Mouse (Mus musculus): ENCODE results near the gene Dync1li1.
"Not testable (repeated sequence)": the region's sequence is repeated elsewhere in the genome, so short reads cannot be mapped to it uniquely, and the experiment has no call there.

The Dync1li1 gene

GRCm38 (mm10) chr9:114688252-114688952 lies at the start of gene Dync1li1:
Gene Dync1li1 (plus strand): TSS chr9:114688790.
- peak; percentile 96 to 97 for DNase-seq (ENCODE audit: low spot score in 2 of 2)

GRCm38 (mm10) chr9:114639186-114639748 lies 49.3 kb upstream of the Dync1li1 start:
- DNase-seq (ENCODE audit: low spot score in 2 of 2), result peak in 1 of 2 experiments; percentile 9

- peak; percentile 96 to 97 for DNase-seq (ENCODE audit: low spot score in 2 of 2)
Observed at GRCm38 (mm10) chr9:114639839-114640646, 48.5 kb upstream of the Dync1li1 start, which contains the start of gene Cnot10. Gene Cnot10 (minus strand): TSS chr9:114640184.

DNA sequence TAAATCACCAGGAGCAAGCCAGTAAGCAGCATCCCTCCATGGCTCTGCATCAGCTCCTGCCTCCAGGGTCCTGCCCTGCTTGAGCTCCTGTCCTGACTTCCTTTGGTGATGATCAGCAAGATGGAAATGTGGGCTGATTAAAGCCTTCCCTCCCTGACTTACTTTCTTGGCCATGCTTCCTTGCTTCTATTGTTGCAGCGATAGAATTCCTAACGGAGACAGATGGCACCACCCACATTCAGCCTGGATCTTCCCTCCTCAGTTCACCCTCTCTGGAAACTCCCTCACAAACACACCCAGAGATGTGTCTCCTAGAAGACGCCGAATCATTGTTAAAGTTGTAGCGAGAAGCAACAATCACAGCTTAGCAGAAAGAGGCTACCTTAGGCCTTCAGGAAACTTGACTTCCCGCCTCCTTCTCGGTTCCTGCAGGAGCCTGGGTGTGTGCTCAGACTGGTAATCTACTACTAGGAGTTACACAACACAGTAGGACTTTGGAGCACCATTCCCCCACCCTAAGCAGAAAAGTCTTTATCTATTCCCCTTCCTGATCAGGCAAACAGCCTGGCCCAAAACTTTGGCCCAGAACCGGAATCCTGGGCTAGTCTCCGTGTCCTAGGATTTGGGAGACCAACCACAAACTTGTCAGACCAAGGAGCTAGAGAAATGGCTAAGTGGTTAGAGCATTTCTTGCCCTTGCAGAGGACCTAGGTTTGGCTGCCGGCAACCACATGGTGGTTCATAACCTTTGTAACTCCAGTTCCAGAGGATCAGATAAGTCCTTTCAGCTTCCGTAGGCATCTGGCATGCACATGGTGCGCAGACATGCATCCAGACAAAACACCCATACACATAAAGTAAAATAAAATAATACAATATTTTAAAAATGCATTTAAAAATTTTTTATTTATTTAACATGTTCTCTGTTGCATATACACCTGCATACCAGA lies 41.8 kb upstream of the Dync1li1 start:
- no peak for DNase-seq (ENCODE audit: low spot score in 2 of 2)

DNA sequence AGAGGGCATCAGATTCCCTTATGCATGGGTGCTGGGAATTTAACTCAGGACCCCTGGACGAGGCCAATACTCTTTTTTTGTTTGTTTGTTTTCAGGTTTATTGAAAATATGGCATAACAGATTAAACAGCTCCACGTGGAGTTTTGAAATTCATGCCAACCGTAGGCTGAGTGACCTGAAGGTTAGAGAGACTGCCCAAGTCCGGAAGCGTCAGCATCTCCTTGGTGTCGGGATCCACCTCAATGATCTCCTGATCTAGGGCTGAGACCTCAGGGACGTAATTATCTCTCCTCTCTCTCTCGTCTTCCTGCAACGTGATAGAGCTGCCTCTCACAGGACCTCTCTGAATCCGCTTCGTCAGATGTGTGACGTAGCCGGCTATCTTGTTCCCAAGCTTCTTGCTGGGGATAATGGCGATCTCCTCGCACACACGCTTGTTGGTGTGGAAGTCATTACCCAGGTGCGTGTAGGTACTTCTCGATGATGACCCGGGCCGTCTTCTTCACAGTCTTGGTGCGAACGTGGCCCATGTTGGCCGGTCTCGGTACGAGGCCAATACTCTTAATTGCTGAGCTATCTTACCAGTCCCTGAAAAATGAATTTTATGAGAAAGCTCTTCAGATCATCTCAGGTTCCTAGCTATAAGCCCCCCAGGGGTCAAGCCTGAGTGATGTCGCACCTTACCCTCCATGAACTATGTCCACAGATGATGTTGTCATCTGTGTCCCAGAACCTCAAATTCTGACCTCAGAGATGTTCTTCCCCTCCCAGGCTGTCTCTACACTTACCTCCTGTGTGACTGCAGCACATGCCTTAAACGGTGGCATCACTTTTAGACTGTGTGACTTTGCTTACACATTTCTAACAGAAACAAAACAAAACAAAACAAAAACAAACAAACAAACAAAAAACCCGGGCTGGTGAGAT lies 40.8 kb upstream of the Dync1li1 start:
- no peak for DNase-seq (ENCODE audit: low spot score in 2 of 2)

GRCm38 (mm10) chr9:114648472-114648871 lies 40.1 kb upstream of the Dync1li1 start:
- DNase-seq (ENCODE audit: low spot score in 2 of 2), result not testable (repeated sequence)

DNA sequence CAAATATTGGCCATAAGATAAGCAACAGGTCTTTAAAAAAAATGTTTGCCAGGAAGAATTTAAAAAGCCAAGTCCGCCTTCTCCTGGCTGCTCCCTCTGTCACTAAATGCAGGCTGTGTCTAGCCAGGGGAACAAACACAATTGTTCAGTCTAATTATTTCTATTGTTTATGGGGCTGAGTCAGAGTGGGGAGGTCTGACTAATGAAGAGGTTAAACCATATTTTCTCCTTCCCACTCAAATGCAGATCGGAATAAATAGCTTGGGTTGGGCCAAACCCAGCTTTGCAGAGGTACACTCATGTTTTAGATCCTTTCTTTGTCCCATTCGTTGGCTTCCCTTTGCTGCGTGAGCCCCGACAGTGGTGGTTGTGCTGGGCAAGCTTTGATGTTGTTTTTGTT lies 39.2 kb upstream of the Dync1li1 start:
- DNase-seq (ENCODE audit: low spot score in 2 of 2), result no peak

DNA sequence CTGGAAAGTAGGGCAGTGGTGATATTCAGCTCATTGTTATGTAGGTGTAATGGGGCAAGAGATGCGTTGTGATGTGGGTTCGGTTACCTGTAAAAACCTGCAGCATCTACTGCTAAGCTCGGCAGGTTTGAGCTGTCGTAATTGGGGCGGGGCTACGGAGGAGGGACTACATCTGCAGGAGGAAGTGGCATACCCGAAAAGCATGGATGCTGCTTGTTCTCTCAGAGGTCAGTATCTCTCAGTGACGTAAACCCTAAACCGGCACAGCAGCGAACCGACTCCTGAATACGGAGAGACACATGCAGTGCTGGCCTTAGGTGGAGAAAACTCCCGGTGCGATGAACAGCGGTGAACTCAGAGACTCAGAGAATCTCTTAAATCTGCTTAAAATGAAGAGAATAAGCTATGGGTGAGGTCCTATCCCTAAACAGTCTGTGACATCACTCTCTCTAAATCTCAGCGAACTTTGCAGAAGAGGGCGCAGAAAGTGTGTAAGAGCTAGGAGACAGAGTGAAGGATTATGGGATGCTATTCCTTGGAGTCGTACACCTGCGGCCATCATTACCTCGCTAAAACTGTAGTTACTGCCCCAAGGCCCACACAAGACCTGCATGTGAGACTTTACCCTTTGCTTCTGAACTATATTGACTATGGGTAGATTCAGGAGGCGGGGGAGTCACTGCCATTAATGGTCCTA lies 37.5 kb upstream of the Dync1li1 start:
- DNase-seq (ENCODE audit: low spot score in 2 of 2), result no peak

DNA sequence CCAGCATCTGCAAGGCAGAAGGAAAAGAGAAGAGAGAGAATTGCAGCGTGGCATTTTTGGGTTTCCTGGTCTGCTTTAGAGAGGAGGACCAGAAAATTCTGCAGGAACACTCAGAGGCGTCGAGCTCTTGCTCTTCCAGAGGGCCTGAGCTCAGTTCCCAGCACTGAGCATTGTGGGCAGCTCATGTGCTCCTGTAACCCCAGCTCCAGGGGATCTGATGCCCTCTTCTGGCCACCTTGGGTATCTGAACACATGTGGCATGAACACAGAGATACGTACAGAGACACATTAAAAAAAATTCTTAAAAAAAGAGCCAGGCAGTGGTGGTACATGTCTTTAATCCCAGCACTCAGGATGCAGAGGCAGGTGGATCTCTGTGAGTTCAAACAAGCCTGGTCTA lies 33.2 kb upstream of the Dync1li1 start:
- no peak for DNase-seq (ENCODE audit: low spot score in 2 of 2)

DNA sequence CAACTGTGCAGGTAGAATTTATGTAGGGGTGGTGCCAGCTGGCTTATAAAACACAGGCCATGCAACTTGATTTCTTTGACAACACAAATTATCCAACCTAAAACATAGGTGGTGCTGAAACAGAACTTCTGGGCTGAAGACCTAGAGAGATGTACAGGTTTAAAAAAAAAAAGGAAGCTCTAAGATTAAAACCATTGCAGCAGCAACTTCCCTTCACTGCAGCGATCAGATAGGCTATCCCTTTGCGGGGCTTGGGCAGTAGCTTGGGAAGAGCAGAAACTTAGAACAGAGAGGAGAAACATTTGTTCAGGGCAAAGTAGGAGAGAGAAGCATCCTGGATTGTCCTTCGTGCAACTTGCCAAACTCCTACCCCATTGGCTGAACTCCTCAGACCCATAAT lies 31.9 kb upstream of the Dync1li1 start:
- DNase-seq (ENCODE audit: low spot score in 2 of 2), result no peak

DNA sequence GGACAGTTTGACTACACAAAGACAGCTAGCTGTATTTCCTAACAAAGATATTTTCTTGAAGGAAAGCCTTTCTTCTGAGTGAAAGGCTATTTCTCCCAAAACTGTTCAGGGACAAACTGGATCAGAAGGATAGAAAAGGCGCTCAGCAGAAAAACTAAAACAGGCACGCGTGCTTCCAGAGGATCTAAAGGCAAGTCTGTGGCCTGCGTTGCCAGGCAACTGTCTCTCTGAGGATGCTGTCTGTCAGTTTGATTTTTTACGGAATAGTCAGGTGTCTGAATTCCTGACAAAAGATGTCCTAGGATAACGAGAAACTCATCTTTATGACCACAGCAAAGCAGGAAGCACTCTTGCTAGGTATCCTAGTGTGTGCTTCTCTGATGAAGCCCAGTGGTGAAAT lies 28.1 kb upstream of the Dync1li1 start:
- no peak for DNase-seq (ENCODE audit: low spot score in 2 of 2)

- DNase-seq (ENCODE audit: low spot score in 2 of 2), result no peak
Observed at GRCm38 (mm10) chr9:114660983-114661382, 27.6 kb upstream of the Dync1li1 start.

DNA sequence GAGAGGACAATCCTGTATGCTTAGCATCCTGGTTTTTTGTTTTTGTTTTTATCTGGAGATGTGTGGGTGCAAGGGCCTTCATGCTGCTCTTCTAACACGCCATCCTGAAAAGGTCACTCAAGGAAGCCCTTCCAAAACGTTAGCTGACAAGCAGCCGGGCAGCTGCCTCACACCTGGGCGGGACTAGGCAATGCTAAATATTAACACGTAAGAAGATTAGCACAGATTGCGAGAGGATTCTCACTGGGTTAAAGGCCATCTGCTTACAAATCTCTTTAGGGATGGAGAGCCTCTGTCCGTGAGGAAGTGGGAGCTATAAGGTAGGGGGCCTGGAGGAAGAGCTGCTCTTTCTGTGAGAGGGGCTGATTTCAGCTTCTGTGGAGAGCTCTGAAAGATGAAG lies 26.6 kb upstream of the Dync1li1 start:
- DNase-seq (ENCODE audit: low spot score in 2 of 2), result no peak

GRCm38 (mm10) chr9:114663782-114664181 lies 24.8 kb upstream of the Dync1li1 start:
- DNase-seq (ENCODE audit: low spot score in 2 of 2), result no peak

DNA sequence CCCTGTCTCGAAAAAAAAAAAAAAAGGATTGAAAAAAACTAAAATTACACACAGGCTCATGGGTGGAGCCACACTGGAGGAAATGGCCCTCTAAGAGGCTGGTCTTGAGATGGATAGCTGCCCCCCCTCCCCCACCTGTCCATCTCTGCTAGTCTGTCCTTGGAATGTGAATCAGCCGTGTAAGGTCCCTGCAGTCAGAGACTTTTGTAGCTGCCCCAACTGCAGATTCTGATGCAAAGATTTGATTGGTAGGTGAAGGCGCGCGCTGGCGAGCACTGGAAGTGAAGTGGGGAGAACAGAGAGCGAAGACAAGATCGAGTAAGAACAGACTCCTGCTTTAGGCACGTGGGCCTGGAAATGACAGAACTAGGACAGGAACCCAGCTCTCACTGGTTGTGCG lies 21.7 kb upstream of the Dync1li1 start:
- no peak for DNase-seq (ENCODE audit: low spot score in 2 of 2)

- DNase-seq (ENCODE audit: low spot score in 2 of 2), result peak; percentile 84
Observed at GRCm38 (mm10) chr9:114668047-114668446, 20.5 kb upstream of the Dync1li1 start.

GRCm38 (mm10) chr9:114669011-114669410 lies 19.6 kb upstream of the Dync1li1 start:
- DNase-seq (ENCODE audit: low spot score in 2 of 2), result no peak

GRCm38 (mm10) chr9:114671946-114672345 lies 16.6 kb upstream of the Dync1li1 start:
- no peak for DNase-seq (ENCODE audit: low spot score in 2 of 2)

DNA sequence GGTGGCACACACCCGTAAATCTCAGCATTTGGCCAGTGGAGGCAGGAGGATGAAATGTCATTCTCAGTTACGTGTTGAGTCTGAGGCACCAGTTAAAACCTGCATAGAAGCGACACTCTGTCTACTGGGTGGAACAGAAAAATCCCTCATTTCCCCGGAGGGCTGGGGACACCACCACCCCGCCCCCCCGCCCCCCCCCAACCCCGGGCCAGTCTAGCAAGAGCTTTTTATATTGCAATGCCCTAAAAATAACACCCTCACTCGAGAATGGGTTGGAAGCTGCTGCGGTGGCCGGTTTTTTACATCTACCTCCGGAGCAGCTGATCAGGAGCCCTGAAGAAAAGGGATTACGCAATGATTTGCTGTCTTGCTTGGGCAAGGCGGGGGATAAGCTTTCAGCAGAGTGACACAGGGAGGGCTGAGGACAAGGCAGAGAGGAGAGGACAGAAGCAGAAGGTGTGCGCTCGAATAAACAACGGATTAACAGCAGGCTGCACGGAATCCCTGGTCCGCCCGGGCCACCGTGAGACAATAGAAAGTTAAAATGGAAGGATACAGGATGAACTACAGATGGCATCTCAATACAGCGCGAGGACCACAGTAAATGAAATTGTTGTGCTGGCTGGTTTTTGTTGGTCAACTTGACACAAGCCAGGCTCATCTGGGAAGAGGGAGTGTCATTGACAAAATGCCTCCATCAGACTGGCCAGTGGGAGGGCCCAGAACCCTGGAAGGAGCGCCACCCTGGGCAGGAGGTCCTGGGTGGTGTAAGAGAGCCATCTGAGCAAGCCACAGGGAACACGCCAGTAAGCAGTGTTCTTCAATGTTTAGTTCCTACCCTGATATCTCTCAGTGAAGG lies 15.7 kb upstream of the Dync1li1 start:
- DNase-seq (ENCODE audit: low spot score in 2 of 2), result peak in 1 of 2 experiments; percentile 15

All from heart, adult 9 months (tissue).